Mouse (Mus musculus) embryonic facial prominence, embryonic 11.5 days (tissue): ENCODE results near the gene Rab31. TPM values are rescaled to one million over a fixed set of nuclear protein-coding genes. Genes with fewer than 3 reads are reported as not detected.

Experiments
- ATAC-seq: fragments of 200-750 bp; cut with Nextera tagmentation; replicated peaks from 2 replicates; pipeline ENCODE4 v1.8.0; 2017; ENCODE audit warnings: low read depth; ENCODE audit not compliant: insufficient number of reproducible peaks, low FRiP score, low TSS enrichment
- DNase-seq: peaks from one replicate; pipeline ENCODE4 v3.0.0-alpha.2; 2015; ENCODE audit warnings: low spot score
- H3K27ac ChIP-seq: fragments of 300-500 bp; sonication (generic); replicated peaks from 2 replicates; pipeline ENCODE4 v1.5.1; 2014; ENCODE audit warnings: mild to moderate bottlenecking, low read depth, low read length, control low read depth
- H3K27me3 ChIP-seq: fragments of 300-500 bp; sonication (generic); 2 replicates; pipeline ENCODE4 v1.6.1; 2014; ENCODE audit warnings: mild to moderate bottlenecking, low read length, moderate library complexity, mixed read lengths; ENCODE audit not compliant: control insufficient read depth, insufficient read depth
- H3K36me3 ChIP-seq: fragments of 300-500 bp; sonication (generic); replicated peaks from 2 replicates; pipeline ENCODE4 v1.6.1; 2014; ENCODE audit warnings: low read depth, mild to moderate bottlenecking, low read length, moderate library complexity, mixed read lengths; ENCODE audit not compliant: control insufficient read depth, insufficient read depth
- H3K4me1 ChIP-seq: fragments of 300-500 bp; sonication (generic); 2 replicates; pipeline ENCODE4 v1.6.1; 2014; ENCODE audit warnings: low read length, mixed read lengths; ENCODE audit not compliant: control insufficient read depth, insufficient read depth
- H3K4me2 ChIP-seq: fragments of 300-500 bp; sonication (generic); 2 replicates; pipeline ENCODE4 v1.6.1; 2014; ENCODE audit warnings: low read depth, mild to moderate bottlenecking, control low read depth, low read length, moderate library complexity
- H3K4me3 ChIP-seq: fragments of 300-500 bp; sonication (generic); 2 replicates; pipeline ENCODE4 v1.5.1; 2014; ENCODE audit warnings: low read depth, low read length, control low read depth
- H3K9ac ChIP-seq: fragments of 300-500 bp; sonication (generic); replicated peaks from 2 replicates; pipeline ENCODE4 v1.6.1; 2014; ENCODE audit warnings: mild to moderate bottlenecking, control low read depth, low read length
- H3K9me3 ChIP-seq: fragments of 300-500 bp; sonication (generic); replicated peaks from 2 replicates; pipeline ENCODE4 v1.6.1; 2016; ENCODE audit warnings: mild to moderate bottlenecking, low read length, inconsistent platforms, mixed read lengths; ENCODE audit not compliant: control insufficient read depth
- WGBS: fragments of 180-500 bp; shearing (Covaris S2); extraction: QIAGEN DNeasy Blood & Tissue Kit; methylation state at CpG from one replicate; pipeline ENCODE4 v1.1.7; 2014; 5-methylcytosine and 5-hydroxymethylcytosine counted together
- polyA plus RNA-seq: library from polyadenylated mRNA; unstranded; fragments of >200 nt; fragmentation: Nextera tagmentation; extraction: Ambion mirVana; gene quantifications from 2 replicates; pipeline ENCODE4 v1.2.1, GENCODE M21; 2014

Gene Rab31
- polyA plus RNA-seq, 1 experiment from 2014 or later = 80.5 TPM

DNA sequence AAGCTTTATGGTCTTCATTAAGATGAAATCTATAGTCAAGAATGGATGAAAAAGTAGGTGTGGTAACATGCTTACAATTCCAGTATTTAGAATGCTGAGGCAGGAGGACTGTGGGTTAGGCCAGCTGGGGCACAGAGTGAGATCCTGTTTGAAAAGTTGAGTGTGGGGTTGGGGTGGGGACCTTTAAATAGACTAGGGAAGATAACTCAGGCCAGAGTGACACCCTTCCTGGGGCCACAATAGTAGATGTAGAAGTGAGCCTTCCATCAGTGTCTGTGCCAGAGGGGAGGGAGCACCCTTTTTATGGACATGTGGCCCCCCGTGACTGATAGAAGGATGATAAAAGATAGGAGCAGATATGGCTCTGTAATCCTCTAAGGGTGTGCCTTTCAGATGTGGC lies 26.8 kb upstream of the Rab31 start:
- no peak for DNase-seq
- no peaks in the 10 kb centered on the region for H3K27me3 ChIP-seq
- WGBS = 94% methylated on average over 1 of the region's 1 CpGs
- H3K4me3 ChIP-seq = no peak overlapping the region
- no peaks in the 10 kb centered on the region for H3K4me1 ChIP-seq
- ATAC-seq = no peak
- no peak overlapping the region for H3K4me2 ChIP-seq
- H3K27ac ChIP-seq = no peak overlapping the region
- H3K9ac ChIP-seq = no peak overlapping the region
- H3K9me3 ChIP-seq = no peaks in the 10 kb centered on the region
- H3K36me3 ChIP-seq = no peaks in the 10 kb centered on the region; the same call in 1 of the 2 replicates

DNA sequence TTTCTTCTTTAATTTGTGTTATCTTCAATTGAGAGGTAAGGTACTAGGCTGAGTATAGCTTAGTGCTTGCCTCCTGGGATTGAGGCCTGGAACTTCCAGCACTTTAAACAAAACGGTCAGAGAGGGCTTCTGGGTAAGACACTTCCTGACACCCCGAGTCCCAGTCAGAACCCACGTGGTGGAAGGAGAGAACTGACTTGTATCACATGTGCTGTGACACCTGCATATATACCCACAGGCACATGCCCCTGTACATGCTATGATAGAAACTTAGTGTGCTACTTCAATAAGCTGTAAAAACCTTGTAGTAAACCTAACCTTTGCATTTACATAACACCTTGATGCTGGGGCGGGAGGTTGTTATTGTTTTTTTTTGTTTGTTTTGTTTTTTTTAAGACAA lies 25.9 kb upstream of the Rab31 start:
- Histone ChIP-seq H3K4me3 (no peak overlapping the region), H3K36me3 (no peaks in the 10 kb centered on the region; the same call in 1 of the 2 replicates), H3K9me3 (no peaks in the 10 kb centered on the region), H3K4me1 (no peaks in the 10 kb centered on the region), H3K4me2 (no peak overlapping the region), H3K27me3 (no peaks in the 10 kb centered on the region), H3K9ac (no peak overlapping the region), H3K27ac (no peak overlapping the region)
- DNase-seq (no peak), ATAC-seq (no peak)
- WGBS = 68% methylated on average over 4 of the region's 4 CpGs

DNA sequence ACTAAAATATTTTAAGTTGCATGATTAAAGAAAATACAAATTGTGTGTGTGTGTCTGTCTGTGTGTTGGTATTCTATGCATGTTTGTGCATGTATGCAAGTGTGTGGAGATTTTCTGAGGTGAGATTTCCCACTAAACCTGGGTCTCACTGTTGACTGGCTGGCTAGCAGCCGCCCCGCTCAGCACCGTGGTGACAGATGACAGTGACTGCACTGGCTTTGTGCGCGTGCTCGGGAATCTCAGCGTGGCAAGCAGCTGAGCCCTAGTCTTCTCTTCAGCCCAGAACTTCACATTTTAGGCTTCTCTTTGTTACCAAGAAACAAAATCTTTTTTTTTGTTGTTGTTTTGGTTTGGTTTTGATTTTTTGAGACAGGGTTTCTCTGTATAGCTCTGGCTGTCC lies 23.5 kb upstream of the Rab31 start:
- Histone ChIP-seq H3K4me3 (no peak overlapping the region), H3K4me1 (no peaks in the 10 kb centered on the region), H3K27me3 (no peaks in the 10 kb centered on the region), H3K4me2 (no peak overlapping the region), H3K9me3 (no peaks in the 10 kb centered on the region), H3K36me3 (no peaks in the 10 kb centered on the region; the same call in 1 of the 2 replicates), H3K9ac (no peak overlapping the region), H3K27ac (no peak overlapping the region)
- WGBS = 91% methylated on average over 7 of the region's 7 CpGs
- DNase-seq (no peak), ATAC-seq (no peak)

DNA sequence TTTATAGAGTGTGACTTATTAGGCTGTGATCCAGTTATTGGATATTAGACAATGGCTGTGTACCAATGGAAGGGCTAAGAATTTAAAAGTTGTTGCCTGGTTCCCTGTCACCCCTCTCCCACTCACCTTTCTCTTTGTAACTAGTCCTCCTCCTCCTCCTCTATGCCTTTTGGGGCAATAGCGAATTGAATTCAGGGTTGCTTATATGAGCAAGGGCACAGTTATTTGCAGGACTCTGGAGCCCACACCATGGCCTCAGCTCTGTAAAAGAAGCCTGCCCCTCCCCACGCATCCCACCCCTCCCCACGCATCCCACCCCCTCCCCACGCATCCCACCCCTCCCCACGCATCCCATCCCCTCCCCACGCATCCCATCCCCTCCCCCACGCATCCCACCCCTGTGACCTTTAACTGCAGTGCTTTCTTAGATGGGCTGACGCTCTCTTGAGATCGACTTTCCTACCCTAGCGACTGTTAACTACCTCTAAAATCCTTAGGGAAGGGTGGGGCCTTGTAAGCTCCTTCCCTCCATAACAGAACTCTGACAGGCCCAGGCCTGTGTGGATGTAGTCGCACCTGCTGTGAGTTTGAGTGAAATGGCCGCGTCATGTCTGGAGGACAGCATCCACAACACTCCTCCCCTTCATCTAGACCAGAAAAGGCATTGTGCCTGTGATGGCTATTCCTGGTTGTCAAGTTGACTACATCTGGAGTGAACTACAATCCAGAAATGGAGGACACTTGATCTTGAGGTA lies 21.7 kb upstream of the Rab31 start:
- Histone ChIP-seq H3K36me3 (no peaks in the 10 kb centered on the region; the same call in 1 of the 2 replicates), H3K4me1 (no peaks in the 10 kb centered on the region), H3K9ac (no peak overlapping the region), H3K9me3 (no peaks in the 10 kb centered on the region), H3K4me3 (no peak overlapping the region), H3K4me2 (no peak overlapping the region), H3K27me3 (no peaks in the 10 kb centered on the region), H3K27ac (no peak overlapping the region)
- ATAC-seq (no peak), DNase-seq (no peak)
- WGBS = 82% methylated on average over 11 of the region's 13 CpGs

DNA sequence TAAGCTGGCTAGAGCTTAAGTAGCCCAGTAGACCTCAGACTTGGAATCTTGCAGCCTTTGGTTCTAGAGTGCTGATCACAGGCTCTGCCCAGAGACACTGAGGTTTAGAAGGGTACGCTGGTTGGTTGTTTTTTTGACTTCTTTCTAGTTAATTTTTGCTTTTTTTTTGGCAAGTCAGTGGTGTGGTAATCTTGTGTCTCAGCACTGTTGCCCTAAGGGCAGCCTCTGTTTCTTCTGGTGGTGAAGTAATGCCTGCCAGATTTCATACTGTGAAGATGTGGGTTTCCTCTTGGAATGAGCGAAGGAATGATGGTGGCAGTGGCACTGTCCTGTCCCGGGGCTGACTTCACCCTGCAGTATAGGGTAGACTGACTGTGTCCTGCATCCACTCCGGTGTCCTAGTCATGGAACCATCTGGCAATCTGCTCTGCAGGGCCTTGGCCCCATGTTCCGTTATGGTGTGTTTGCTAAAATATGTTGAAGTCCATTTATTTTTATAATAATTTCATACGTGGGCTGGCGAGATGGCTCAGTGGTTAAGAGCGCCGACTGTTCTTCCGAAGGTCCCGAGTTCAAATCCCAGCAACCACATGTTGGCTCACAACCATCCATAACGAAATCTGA lies 20.9 kb upstream of the Rab31 start:
- no peak for ATAC-seq
- no peaks in the 10 kb centered on the region for H3K9me3 ChIP-seq
- H3K36me3 ChIP-seq = no peaks in the 10 kb centered on the region; the same call in 1 of the 2 replicates
- WGBS = 94% methylated on average over 12 of the region's 12 CpGs
- no peak overlapping the region for H3K9ac ChIP-seq
- H3K27ac ChIP-seq = no peak overlapping the region
- no peaks in the 10 kb centered on the region for H3K27me3 ChIP-seq
- no peak overlapping the region for H3K4me3 ChIP-seq
- no peak overlapping the region for H3K4me2 ChIP-seq
- no peak for DNase-seq
- no peaks in the 10 kb centered on the region for H3K4me1 ChIP-seq

DNA sequence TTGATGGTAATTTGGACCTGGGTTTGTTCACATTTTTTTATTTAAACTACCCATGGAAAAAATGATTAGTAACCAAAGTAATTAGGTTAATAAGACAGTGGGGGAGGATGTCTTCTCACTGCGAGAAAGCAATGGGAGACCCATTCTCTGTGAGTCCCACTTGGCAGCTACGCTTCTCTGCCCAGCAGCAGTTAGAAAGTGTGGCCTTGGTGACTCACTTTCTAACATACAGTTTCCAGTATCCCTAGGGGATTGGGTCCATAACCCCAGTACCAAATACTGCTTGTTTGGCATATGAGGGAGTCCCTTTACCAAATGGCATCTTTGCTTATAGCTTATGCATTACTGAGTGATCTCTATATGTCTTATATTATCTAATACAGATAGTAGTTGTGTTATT lies 18.6 kb upstream of the Rab31 start:
- WGBS = 94% methylated on average over 2 of the region's 2 CpGs
- H3K27me3 ChIP-seq = no peaks in the 10 kb centered on the region
- no peaks in the 10 kb centered on the region; the same call in 1 of the 2 replicates for H3K36me3 ChIP-seq
- H3K4me1 ChIP-seq = no peaks in the 10 kb centered on the region
- H3K27ac ChIP-seq = no peak overlapping the region
- no peak overlapping the region for H3K4me2 ChIP-seq
- no peak overlapping the region for H3K4me3 ChIP-seq
- H3K9ac ChIP-seq = no peak overlapping the region
- DNase-seq (no peak), ATAC-seq (no peak)
- H3K9me3 ChIP-seq = no peaks in the 10 kb centered on the region

DNA sequence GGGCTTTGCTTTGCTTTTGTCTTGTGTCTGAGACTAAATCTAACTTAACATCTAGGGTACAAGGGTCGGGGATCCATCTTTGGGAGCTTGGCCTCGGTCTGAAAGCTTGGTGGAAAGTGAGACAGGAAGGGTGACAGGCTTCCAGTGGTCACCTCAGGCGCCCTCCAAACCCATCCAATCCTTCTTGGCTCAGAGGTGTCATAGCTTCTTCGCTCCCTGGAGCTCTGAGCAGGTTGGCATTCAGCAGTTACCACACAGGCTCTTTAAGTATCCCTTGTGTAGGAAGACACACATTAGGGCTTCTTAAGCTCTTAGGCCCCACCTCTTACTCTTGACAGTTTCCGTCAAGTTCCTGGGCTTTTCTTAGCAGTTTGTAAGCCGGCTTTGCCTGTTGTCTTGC lies 17.0 kb upstream of the Rab31 start:
- DNase-seq (no peak), ATAC-seq (no peak)
- Histone ChIP-seq H3K27me3 (no peaks in the 10 kb centered on the region), H3K4me2 (no peak overlapping the region), H3K9ac (no peak overlapping the region), H3K4me1 (no peaks in the 10 kb centered on the region), H3K36me3 (no peaks in the 10 kb centered on the region; the same call in 1 of the 2 replicates), H3K4me3 (no peak overlapping the region), H3K27ac (no peak overlapping the region), H3K9me3 (no peaks in the 10 kb centered on the region)
- WGBS = 88% methylated on average over 6 of the region's 6 CpGs

DNA sequence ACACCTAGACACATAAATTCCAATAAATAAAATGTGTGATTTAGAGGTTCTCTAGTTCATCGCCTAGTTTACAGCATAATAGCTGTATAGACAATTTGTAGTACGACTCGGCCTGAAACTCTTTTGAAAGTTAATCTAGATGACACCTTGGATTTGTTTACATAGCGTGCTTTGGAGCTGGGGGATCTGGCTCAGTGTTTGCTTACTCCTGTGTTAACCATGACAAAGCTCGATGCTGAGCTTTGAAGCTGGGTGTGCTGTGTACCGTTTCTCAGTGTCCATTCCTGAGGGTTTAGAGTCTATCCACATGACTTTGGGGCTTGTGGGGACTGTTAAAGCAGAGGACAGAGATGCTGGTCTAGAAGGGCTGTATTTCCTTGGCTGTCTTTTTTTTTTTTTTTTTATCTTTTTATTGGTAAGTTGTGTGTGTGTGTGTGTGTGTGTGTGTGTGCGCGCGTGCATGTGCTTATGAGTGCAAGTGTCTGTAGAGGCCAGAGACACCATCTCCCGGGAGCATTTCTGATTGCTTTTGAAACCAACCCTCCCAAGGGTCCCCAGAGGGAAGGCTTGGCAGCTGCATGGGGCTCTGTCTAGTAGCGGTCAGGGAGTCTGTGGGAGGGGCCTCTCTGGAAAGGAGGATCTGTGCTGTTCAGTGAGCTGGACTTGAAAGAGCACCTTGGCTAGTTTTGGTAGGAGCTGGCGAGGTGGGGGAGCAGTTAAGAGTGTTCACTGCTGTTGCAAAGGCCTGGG lies 16.2 kb upstream of the Rab31 start:
- Histone ChIP-seq H3K36me3 (no peaks in the 10 kb centered on the region; the same call in 1 of the 2 replicates), H3K9me3 (no peaks in the 10 kb centered on the region), H3K4me1 (no peaks in the 10 kb centered on the region), H3K4me2 (no peak overlapping the region), H3K9ac (no peak overlapping the region), H3K27me3 (no peaks in the 10 kb centered on the region), H3K4me3 (no peak overlapping the region), H3K27ac (no peak overlapping the region)
- 78% methylated on average over 12 of the region's 12 CpGs for WGBS
- DNase-seq (no peak), ATAC-seq (no peak; the same call in 1 of the 2 replicates)
